Mouse (Mus musculus) brain, embryonic 14.5 days (tissue): ENCODE measurements around the gene Stk24. TPM values are rescaled to one million over a fixed set of nuclear protein-coding genes. Genes with fewer than 3 reads are reported as not detected.

Experiments used
- DNase-seq: peaks from one replicate; pipeline ENCODE4 v3.0.0-alpha.2; 2011; ENCODE audit warnings: low read depth
- CTCF ChIP-seq: fragments of 200-500 bp; IDR thresholded peaks from 2 replicates; pipeline ENCODE4 v1.5.1; 2012; ENCODE audit warnings: inconsistent platforms, mild to moderate bottlenecking, moderate library complexity, borderline replicate concordance; ENCODE audit not compliant: insufficient read depth, insufficient read length; ENCODE audit errors: extremely low read depth
- POLR2A ChIP-seq: fragments of 200-500 bp; IDR thresholded peaks from 2 replicates; pipeline ENCODE4 v1.6.1; 2012; ENCODE audit warnings: mild to moderate bottlenecking, inconsistent platforms, borderline replicate concordance; ENCODE audit not compliant: poor library complexity, insufficient read depth, insufficient read length, severe bottlenecking; ENCODE audit errors: extremely low read depth
- polyA plus RNA-seq: library from polyadenylated mRNA; depleted of rRNA; stranded (reverse); fragments of >200 nt; gene quantifications from 2 replicates; pipeline ENCODE4 v1.2.3, GENCODE M21; 2012

Gene Stk24
- polyA plus RNA-seq, 1 experiment = 29.7 TPM

DNA sequence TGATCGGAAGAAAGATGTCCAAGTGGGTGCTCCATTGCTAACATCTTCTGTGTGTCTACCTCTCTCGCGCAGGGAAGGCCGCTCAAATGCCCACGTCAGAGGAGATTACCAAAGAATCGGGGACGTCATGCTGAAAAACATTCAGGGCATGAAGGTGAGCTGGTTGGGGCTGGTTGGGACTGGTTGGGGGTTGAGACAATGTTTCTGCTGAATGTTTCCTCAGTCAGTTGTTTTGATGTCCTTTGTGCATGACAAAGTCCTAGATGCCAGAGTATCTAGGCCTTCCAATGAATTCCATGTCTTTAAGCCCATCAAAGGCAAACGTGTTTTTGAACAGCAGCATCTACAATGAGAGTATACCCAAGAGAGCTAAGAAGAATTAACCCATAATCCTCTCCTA is 112.0 kb downstream of the Stk24 start:
- no peak for DNase-seq
- TF ChIP-seq CTCF = no peak

DNA sequence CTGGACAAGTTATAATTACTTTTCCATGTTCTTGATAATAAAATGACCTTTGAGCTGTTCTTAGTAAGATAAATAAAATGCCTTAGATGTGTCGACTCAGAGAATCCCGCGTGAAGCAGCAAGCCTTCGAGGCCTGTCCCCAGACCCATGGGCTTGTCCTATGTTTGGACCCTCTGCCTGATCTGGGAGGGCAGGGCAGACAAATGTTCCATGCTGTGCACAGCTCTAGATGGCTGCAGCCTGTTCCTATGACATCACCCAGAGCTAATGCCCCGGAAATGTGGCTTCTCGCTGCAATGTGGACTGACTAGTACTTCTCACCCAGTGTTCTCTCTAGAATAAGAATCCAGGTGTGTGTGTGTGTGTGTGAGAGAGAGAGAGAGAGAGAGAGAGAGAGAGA is 115.4 kb downstream of the Stk24 start:
- no peak for TF ChIP-seq POLR2A
- no peak for TF ChIP-seq CTCF
- DNase-seq = no peak

DNA sequence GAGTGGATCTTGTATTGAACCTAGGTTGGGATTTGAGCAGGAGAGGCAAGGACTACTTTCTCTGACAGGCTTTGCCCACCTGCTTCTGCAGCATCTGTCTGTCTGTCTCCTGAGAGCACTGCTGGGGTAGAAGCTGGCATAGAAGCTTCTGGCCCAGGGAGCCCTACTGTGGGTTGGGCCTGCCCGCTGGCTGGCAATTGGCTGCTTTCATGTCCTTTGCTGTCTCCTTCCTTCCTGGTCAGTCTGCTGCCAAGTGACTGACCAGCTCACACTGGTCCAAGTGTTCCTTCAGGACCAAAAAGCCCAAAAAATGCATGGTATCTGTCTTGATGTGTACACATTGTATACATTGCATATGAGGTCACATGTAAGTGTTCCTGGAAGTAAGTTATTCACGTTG is 115.9 kb downstream of the Stk24 start:
- DNase-seq = no peak
- no peak for TF ChIP-seq CTCF
- TF ChIP-seq POLR2A = no peak

DNA sequence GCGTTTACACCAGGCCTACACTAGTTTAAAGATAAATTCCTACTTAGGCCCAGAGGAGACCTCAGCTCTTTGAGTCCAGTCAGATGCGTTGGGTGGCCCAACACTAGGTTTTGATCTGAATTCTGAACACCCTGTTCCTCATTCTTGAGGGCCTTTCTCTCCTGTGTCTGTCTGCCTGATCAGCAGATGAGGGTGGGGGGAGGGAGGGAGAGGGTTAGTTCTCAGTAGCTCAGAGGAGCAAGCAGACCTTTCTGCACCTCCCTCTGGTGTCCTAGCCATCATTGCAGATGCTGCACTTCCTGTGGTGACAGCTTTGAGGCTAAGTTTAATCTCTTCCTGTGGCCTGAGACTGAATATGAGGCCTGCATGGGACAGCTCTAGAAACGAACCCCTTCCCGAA is 117.2 kb downstream of the Stk24 start:
- no peak for DNase-seq

DNA sequence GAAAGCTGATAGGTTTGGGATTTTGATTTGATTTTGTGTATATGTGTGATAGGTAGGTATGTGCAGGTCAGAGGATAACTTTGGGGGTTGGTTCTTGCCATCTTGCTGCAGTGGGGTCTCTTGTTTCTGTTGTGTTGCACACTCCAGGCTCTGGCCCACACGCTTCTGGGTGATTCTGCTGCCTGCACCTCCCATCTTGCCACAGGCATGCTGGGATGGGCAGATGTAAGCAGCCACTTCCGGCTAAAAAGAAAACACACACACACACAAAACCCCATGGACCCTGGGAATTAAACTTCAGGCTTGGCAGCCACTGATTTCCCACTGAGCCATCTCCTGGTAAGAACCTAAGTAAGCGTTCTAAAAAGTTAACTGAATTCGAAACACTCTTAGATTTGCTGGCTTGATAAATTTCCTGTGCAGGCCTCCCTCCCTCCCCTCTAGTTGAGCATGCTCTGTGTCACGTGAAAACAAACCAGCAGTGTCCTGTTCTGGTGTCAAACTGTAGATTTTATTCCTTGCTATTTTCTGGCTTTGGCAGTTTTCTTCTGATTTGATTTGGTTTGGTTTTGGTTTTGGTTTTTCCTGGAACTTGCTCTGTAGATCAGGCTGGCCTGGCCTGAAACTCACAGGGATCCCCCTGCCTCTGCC is 118.5 kb downstream of the Stk24 start:
- DNase-seq = no peak
- TF ChIP-seq CTCF (no peak), POLR2A (no peak)

More for the DNA sequence above, 117.2 kb downstream of the Stk24 start:
- no peak for TF ChIP-seq POLR2A
- TF ChIP-seq CTCF = no peak

DNA sequence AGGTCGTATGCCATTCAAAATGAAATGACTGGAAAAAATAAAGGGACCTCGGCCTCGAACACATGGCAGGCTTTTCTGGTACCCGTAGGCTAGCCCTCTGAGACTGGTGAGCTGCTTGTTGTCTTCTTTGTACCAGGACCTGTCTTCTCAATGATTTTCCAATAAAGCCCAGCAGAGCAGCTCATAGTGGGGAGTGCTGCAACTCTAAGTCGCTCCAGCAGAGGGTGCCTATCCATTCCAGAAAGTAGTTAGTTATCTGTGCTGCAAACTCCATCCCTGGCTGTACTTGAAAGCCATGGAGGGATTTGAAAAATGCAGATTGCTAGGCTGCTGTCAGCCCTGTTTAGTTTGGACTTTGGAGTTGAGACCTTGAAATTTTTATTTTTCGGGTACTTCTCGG is 120.0 kb downstream of the Stk24 start:
- DNase-seq = peak; percentile 81
- TF ChIP-seq CTCF = peak; percentile 77; the same call in 1 of the 2 replicates
- no peak for TF ChIP-seq POLR2A

DNA sequence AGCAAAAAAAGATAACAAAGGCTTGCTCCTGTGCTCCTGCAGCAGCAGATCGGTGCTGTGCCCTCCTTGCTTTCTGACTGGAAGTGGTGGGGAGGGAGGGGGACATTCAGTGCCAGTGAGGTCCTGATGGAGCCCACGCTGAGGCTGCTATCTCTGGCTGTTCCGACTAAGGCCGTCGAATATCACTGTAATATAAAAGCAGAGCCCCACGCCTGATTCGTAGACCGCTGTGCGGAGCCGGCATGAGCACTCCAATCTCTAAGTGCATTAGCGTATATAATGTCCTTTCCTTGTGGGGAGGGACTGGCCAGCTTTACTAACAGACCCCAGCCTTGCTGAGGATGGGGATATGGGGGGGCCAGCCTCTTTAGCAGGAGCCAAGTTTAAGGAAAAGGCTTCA is 120.5 kb downstream of the Stk24 start:
- no peak for TF ChIP-seq POLR2A
- TF ChIP-seq CTCF = no peak
- peak; percentile 56 for DNase-seq

DNA sequence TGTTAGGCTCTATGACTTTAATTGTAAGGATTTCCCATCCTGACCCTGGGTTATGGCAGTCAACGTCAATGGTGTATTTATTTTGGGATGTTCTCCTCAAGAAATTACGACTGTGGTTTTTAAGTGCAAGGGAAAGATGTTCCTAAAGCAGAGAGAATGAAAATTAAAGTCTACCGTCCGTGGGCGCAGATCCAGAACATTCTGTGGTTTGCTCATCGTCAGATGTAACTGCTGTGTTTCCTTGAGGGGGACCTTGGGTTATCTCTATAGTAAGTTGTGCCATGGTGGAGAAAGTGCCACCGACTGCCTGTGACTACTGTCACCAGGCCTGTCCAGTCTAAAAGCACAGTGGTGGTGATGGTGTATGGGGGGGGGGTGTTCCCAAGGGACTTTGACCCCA is 122.9 kb downstream of the Stk24 start:
- DNase-seq = no peak
- TF ChIP-seq CTCF (no peak), POLR2A (no peak)

DNA sequence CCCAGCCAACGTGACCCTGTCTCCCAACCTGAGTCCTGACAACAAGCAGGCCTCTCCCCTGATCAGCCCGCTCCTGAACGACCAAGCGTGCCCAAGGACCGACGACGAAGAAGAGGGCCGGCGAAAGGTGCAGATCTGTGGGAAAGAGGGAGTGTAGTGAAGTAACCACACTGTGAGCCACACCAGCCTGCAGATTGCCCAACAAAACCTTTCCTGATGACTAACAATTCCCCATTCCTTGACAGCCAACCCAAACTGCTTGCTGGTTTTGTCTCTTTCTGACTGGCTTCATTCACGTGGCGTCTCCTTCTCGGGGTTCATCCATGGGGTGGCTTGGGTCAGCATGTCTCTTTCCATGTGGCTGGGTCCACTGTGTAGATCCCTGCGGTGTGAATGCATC is 124.3 kb downstream of the Stk24 start:
- no peak for DNase-seq
- TF ChIP-seq CTCF = no peak
- TF ChIP-seq POLR2A = no peak

DNA sequence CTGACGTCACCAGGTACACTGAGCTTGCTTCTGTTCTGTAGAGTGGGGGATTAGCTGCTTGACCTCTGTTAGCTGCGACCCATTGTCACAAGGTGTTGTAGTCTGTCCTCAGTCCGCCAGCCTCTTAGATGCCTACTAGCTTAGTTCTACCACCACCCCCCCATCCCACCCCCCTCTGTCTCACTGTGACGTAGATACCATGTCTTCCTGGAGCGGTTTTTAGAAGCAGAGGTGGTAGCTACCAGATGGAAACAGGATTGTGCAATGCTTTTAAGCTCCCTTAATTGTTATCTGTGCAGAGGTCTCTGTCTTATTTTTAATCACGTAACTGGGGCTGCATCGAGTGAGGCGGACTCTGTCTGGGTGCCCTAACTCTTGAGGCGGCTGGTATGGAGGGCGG is 124.9 kb downstream of the Stk24 start:
- no peak for TF ChIP-seq CTCF
- no peak for TF ChIP-seq POLR2A
- DNase-seq = no peak

DNA sequence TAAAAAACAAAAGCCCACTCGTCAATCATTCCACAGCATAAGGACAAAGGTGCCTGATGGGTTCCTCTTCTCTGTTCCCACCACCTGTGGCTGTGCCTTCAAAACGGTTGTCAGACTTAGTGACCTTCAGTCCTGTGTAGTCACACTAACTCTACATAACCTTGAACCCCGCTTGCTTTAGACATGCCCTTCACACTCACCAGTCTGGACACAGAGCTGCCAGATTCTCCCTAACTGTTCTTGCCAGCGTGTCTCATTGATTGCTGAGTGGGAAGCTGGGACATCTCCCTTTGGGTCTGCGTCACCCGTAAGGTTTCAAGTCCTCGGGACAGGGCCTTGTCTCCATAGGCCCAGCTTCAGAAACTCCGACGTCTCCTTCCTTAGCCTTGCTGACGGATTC is 127.3 kb downstream of the Stk24 start:
- TF ChIP-seq POLR2A (no peak), CTCF (no peak)
- no peak for DNase-seq

DNA sequence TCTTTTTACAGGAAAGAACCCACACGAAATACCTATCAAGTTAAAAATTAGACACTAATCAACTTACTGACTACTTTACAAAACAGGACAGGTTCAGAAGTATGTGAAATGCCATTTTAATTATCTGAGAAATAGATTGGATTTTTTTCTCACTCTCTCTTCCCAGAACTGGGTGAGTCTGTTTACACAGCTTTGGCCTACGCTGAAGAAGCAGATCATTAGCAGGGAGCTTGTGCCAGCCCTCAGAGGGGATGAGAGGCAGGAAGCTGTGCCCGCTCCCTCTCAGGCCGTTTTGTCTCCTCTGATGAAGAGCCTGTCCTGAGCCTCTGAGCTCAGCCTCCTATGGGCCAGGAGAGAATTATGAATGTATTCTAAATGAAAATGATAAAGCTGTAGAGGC is 128.1 kb downstream of the Stk24 start:
- DNase-seq = peak; percentile 49
- TF ChIP-seq CTCF (no peak), POLR2A (no peak)
